Mouse (Mus musculus) MEL (cell line): ENCODE results near the gene Mydgf. TPM values are rescaled to one million over a fixed set of nuclear protein-coding genes. Genes with fewer than 3 reads are reported as not detected.

Experiments
- DNase-seq: peaks from one replicate; pipeline ENCODE4 v3.0.0; 2011; ENCODE audit warnings: low read depth, low spot score
- H3K27ac ChIP-seq: 2 replicates; pipeline ENCODE4 v1.5.1; 2012; ENCODE audit warnings: low read depth, mild to moderate bottlenecking, control low read depth, low read length, moderate library complexity; ENCODE audit not compliant: control insufficient read depth
- H3K27me3 ChIP-seq, 2 experiments: fragments of 150-350 bp in 1 of 2; sonication (generic) in 1 of 2; 2 replicates each; pipeline ENCODE4 v1.6.1; 2012; ENCODE audit warnings: low read length in 2 of 2, mild to moderate bottlenecking in 2 of 2, improper control_type of control experiment in 1 of 2, moderate library complexity in 1 of 2; ENCODE audit not compliant: insufficient read depth in 2 of 2, control insufficient read depth in 1 of 2
- H3K36me3 ChIP-seq, 2 experiments: 2 replicates each; pipeline ENCODE4 v1.6.1; 2012 to 2014; ENCODE audit warnings: low read length in 2 of 2, improper control_type of control experiment in 1 of 2, inconsistent platforms in 1 of 2, mild to moderate bottlenecking in 1 of 2; ENCODE audit not compliant: insufficient read depth in 2 of 2, control insufficient read depth in 1 of 2
- H3K4me1 ChIP-seq, 2 experiments: fragments of 150-350 bp in 1 of 2; sonication (generic) in 1 of 2; 2 replicates each; pipeline ENCODE4 v1.6.1; 2012; ENCODE audit warnings: low read length in 2 of 2, improper control_type of control experiment in 1 of 2, mild to moderate bottlenecking in 1 of 2; ENCODE audit not compliant: insufficient read depth in 2 of 2, control insufficient read depth in 1 of 2
- H3K4me3 ChIP-seq, 2 experiments: fragments of 150-350 bp in 1 of 2; sonication (generic) in 1 of 2; 2 replicates each; pipeline ENCODE4 v1.5.1; 2012; ENCODE audit warnings: low read depth in 2 of 2, low read length in 2 of 2, mild to moderate bottlenecking in 2 of 2, moderate library complexity in 2 of 2, control low read depth in 1 of 2, improper control_type of control experiment in 1 of 2; ENCODE audit not compliant: control insufficient read depth in 1 of 2, insufficient read depth in 1 of 2
- H3K79me2 ChIP-seq: 2 replicates; pipeline ENCODE4 v1.6.1; 2012; ENCODE audit warnings: mild to moderate bottlenecking, low read length, moderate library complexity; ENCODE audit not compliant: control insufficient read depth, poor library complexity, insufficient read depth
- H3K9ac ChIP-seq: 2 replicates; pipeline ENCODE4 v1.6.1; 2012; ENCODE audit warnings: low read depth, mild to moderate bottlenecking, control low read depth, low read length, moderate library complexity; ENCODE audit not compliant: control insufficient read depth, poor library complexity, severe bottlenecking
- H3K9me3 ChIP-seq: fragments of 150-350 bp; sonication (generic); replicated peaks from 2 replicates; pipeline ENCODE4 v1.6.1; 2012; ENCODE audit warnings: mild to moderate bottlenecking, low read length, improper control_type of control experiment, moderate library complexity; ENCODE audit not compliant: insufficient read depth
- BHLHE40 ChIP-seq: IDR thresholded peaks from 2 replicates; pipeline ENCODE4 v1.6.1; 2012; ENCODE audit warnings: low read depth, mild to moderate bottlenecking, inconsistent platforms, low read length, improper control_type of control experiment, borderline replicate concordance
- CHD1 ChIP-seq: IDR thresholded peaks from 2 replicates; pipeline ENCODE4 v1.6.1; 2012; ENCODE audit warnings: low read depth, mild to moderate bottlenecking, inconsistent platforms, low read length, improper control_type of control experiment
- CTCF ChIP-seq, 3 experiments: IDR thresholded peaks in 2 of 3; conservative IDR thresholded peaks in 1 of 3; 2 replicates each; pipeline ENCODE4 v1.5.1; 2011 to 2012; ENCODE audit warnings: low read length in 3 of 3, low read depth in 2 of 3, mild to moderate bottlenecking in 2 of 3, improper control_type of control experiment in 1 of 3, inconsistent platforms in 1 of 3, mixed read lengths in 1 of 3, moderate library complexity in 1 of 3; ENCODE audit not compliant: control insufficient read depth in 1 of 3, insufficient read depth in 1 of 3, poor library complexity in 1 of 3, severe bottlenecking in 1 of 3
- E2F4 ChIP-seq: IDR thresholded peaks from 2 replicates; pipeline ENCODE4 v1.6.1; 2011; ENCODE audit warnings: low read depth, low read length, improper control_type of control experiment, borderline replicate concordance
- ELF1 ChIP-seq: IDR thresholded peaks from 2 replicates; pipeline ENCODE4 v1.6.1; 2014; ENCODE audit warnings: low read depth, mild to moderate bottlenecking, inconsistent platforms, low read length, improper control_type of control experiment, moderate library complexity
- ETS1 ChIP-seq: IDR thresholded peaks from 2 replicates; pipeline ENCODE4 v1.6.1; 2012; ENCODE audit warnings: low read depth, mild to moderate bottlenecking, inconsistent platforms, low read length, improper control_type of control experiment, moderate library complexity
- GABPA ChIP-seq: IDR thresholded peaks from 2 replicates; pipeline ENCODE4 v1.6.1; 2012; ENCODE audit warnings: low read depth, mild to moderate bottlenecking, inconsistent platforms, low read length, improper control_type of control experiment, moderate library complexity
- GATA1 ChIP-seq: IDR thresholded peaks from 2 replicates; pipeline ENCODE4 v1.6.1; 2011; ENCODE audit warnings: low read depth, low read length, improper control_type of control experiment
- JUND ChIP-seq: IDR thresholded peaks from 2 replicates; pipeline ENCODE4 v1.6.1; 2011; ENCODE audit warnings: low read depth, mild to moderate bottlenecking, improper control_type of control experiment, low read length
- MAX ChIP-seq: IDR thresholded peaks from 2 replicates; pipeline ENCODE4 v1.6.1; 2011; ENCODE audit warnings: low read length, improper control_type of control experiment
- MEF2A ChIP-seq: IDR thresholded peaks from 2 replicates; pipeline ENCODE4 v1.6.1; 2014; ENCODE audit warnings: low read depth, mild to moderate bottlenecking, inconsistent platforms, low read length, improper control_type of control experiment; ENCODE audit not compliant: poor library complexity, insufficient replicate concordance, severe bottlenecking; ENCODE audit errors: extremely low read depth
- MXI1 ChIP-seq: IDR thresholded peaks from 2 replicates; pipeline ENCODE4 v1.6.1; 2011; ENCODE audit warnings: mild to moderate bottlenecking, low read depth, low read length, improper control_type of control experiment
- MYB ChIP-seq: IDR thresholded peaks from 2 replicates; pipeline ENCODE4 v1.6.1; 2011; ENCODE audit warnings: mild to moderate bottlenecking, low read depth, low read length, improper control_type of control experiment
- MYC ChIP-seq: IDR thresholded peaks from 2 replicates; pipeline ENCODE4 v1.6.1; 2011; ENCODE audit warnings: low read depth, mild to moderate bottlenecking, low read length, improper control_type of control experiment, moderate library complexity
- POLR2A ChIP-seq, 2 experiments: IDR thresholded peaks; 2 replicates each; pipeline ENCODE4 v1.6.1; 2011 to 2012; ENCODE audit warnings: low read length in 2 of 2, mild to moderate bottlenecking in 2 of 2, control low read depth in 1 of 2, improper control_type of control experiment in 1 of 2, low read depth in 1 of 2, moderate library complexity in 1 of 2; ENCODE audit not compliant: control insufficient read depth in 1 of 2, insufficient read depth in 1 of 2, poor library complexity in 1 of 2
- POLR2AphosphoS2 ChIP-seq: IDR thresholded peaks from 2 replicates; pipeline ENCODE4 v1.6.1; 2011; ENCODE audit warnings: low read length, improper control_type of control experiment
- POLR2AphosphoS5 ChIP-seq: IDR thresholded peaks from 2 replicates; pipeline ENCODE4 v1.6.1; 2012; ENCODE audit warnings: low read depth, borderline replicate concordance, mild to moderate bottlenecking, inconsistent platforms, low read length, moderate library complexity, mixed read lengths
- RCOR1 ChIP-seq: IDR thresholded peaks from 2 replicates; pipeline ENCODE4 v1.6.1; 2012; ENCODE audit warnings: low read depth, mild to moderate bottlenecking, inconsistent platforms, low read length, improper control_type of control experiment
- SIN3A ChIP-seq: IDR thresholded peaks from 2 replicates; pipeline ENCODE4 v1.6.1; 2012; ENCODE audit warnings: low read length, improper control_type of control experiment, inconsistent platforms
- SMC3 ChIP-seq: IDR thresholded peaks from 2 replicates; pipeline ENCODE4 v1.6.1; 2011; ENCODE audit warnings: low read depth, low read length, improper control_type of control experiment
- TBP ChIP-seq: IDR thresholded peaks from 2 replicates; pipeline ENCODE4 v1.8.0; 2011; ENCODE audit warnings: low read depth, low read length, improper control_type of control experiment
- USF1 ChIP-seq: IDR thresholded peaks from 2 replicates; pipeline ENCODE4 v1.6.1; 2014; ENCODE audit warnings: low read depth, mild to moderate bottlenecking, inconsistent platforms, low read length, improper control_type of control experiment, moderate library complexity
- USF2 ChIP-seq, 2 experiments: IDR thresholded peaks; 2 replicates each; pipeline ENCODE4 v1.6.1; 2011 to 2012; ENCODE audit warnings: improper control_type of control experiment in 2 of 2, low read length in 2 of 2, borderline replicate concordance in 1 of 2, inconsistent platforms in 1 of 2, low read depth in 1 of 2, mild to moderate bottlenecking in 1 of 2; ENCODE audit not compliant: insufficient read depth in 1 of 2
- ZNF384 ChIP-seq: IDR thresholded peaks from 2 replicates; pipeline ENCODE4 v1.6.1; 2012; ENCODE audit warnings: low read depth, mild to moderate bottlenecking, inconsistent platforms, low read length, improper control_type of control experiment
- polyA plus RNA-seq, 2 experiments: library from polyadenylated mRNA; stranded (reverse) in 1 of 2; unstranded in 1 of 2; fragments of >175 nt in 1 of 2; fragments of >200 nt in 1 of 2; gene quantifications; 2 replicates each; pipeline versions ENCODE4 v1.2.1 to v1.2.4; 2012; ENCODE audit warnings: low replicate concordance in 2 of 2, low read depth in 1 of 2; ENCODE audit not compliant: insufficient read length in 2 of 2, insufficient read depth in 1 of 2, missing spikeins in 1 of 2
- total RNA-seq: library from RNA; depleted of rRNA; stranded (reverse); fragments of 300-350 nt; gene quantifications from 2 replicates; pipeline ENCODE4 v1.2.3, GENCODE M21; 2012

The Mydgf gene
- total and polyA plus RNA-seq, 3 experiments = 117 to 137 TPM; not detected in 1

GRCm38 (mm10) chr17:56147420-56147819 lies 36.3 kb downstream of the Mydgf start:
- peaks cover 0 to 4% of the 10 kb centered on the region in 2 experiments; a peak in 1 of 4 replicates for H3K36me3 ChIP-seq
- no peaks in the 10 kb centered on the region for H3K79me2 ChIP-seq
- TF ChIP-seq GATA1 (no peak), MEF2A (no peak), MAX (no peak), POLR2A (IDR thresholded peaks at IDR 0.05; ENCODE audit: control insufficient read depth in 1 of 2, insufficient read depth in 1 of 2, low read depth in 1 of 2, low read length in 2 of 2, poor library complexity in 1 of 2) (no peak), USF2 (IDR thresholded peaks at IDR 0.05; ENCODE audit: borderline replicate concordance in 1 of 2, insufficient read depth in 1 of 2, low read depth in 1 of 2, low read length in 2 of 2) (no peak), JUND (no peak), ZNF384 (no peak), BHLHE40 (no peak), POLR2AphosphoS2 (no peak), SMC3 (no peak), POLR2AphosphoS5 (no peak), TBP (no peak), SIN3A (no peak), ELF1 (no peak), MYC (no peak), CHD1 (no peak), MXI1 (no peak)
- no peak overlapping the region for H3K4me3 ChIP-seq
- H3K27ac ChIP-seq = no peak overlapping the region
- peaks cover 0 to 4% of the 10 kb centered on the region in 2 experiments; a peak in 2 of 4 replicates for H3K4me1 ChIP-seq
- H3K9me3 ChIP-seq = no peaks in the 10 kb centered on the region
- DNase-seq = no peak
- H3K27me3 ChIP-seq = peaks cover 0 to 2% of the 10 kb centered on the region in 2 experiments; a peak in 1 of 4 replicates
- H3K9ac ChIP-seq = no peak overlapping the region

- H3K9me3 ChIP-seq = no peaks in the 10 kb centered on the region
- no peak overlapping the region for H3K27ac ChIP-seq
- H3K4me1 ChIP-seq = no peaks in the 10 kb centered on the region
- no peaks in the 10 kb centered on the region for H3K79me2 ChIP-seq
- no peak overlapping the region for H3K4me3 ChIP-seq
- no peak for DNase-seq
- H3K27me3 ChIP-seq = peaks cover 0 to 2% of the 10 kb centered on the region in 2 experiments; a peak in 1 of 4 replicates
- TF ChIP-seq MYB (no peak), JUND (no peak), CTCF (IDR thresholded peaks at IDR 0.05 in 2 of 3, conservative IDR thresholded peaks at IDR 0.05 in 1 of 3; ENCODE audit: control insufficient read depth in 1 of 3, insufficient read depth in 1 of 3, low read depth in 2 of 3, low read length in 3 of 3, poor library complexity in 1 of 3, severe bottlenecking in 1 of 3) (no peak), USF2 (IDR thresholded peaks at IDR 0.05; ENCODE audit: borderline replicate concordance in 1 of 2, insufficient read depth in 1 of 2, low read depth in 1 of 2, low read length in 2 of 2) (no peak), E2F4 (no peak), ELF1 (no peak), GATA1 (no peak), POLR2A (IDR thresholded peaks at IDR 0.05; ENCODE audit: control insufficient read depth in 1 of 2, insufficient read depth in 1 of 2, low read depth in 1 of 2, low read length in 2 of 2, poor library complexity in 1 of 2) (no peak), GABPA (no peak), USF1 (no peak), TBP (no peak), MAX (no peak), SMC3 (no peak), ETS1 (no peak), RCOR1 (no peak)
- H3K36me3 ChIP-seq = no peaks in the 10 kb centered on the region
- no peak overlapping the region for H3K9ac ChIP-seq
Observed at GRCm38 (mm10) chr17:56146131-56146530, 37.6 kb downstream of the Mydgf start.
